Mouse (Mus musculus) retina, adult 2 months (tissue): ENCODE measurements at regions not wholly inside any gene's neighbourhood (a gene's known extent, or its start where the extent isn't known, plus 50 kb on each side); places are given as distances from the start of the nearest gene placed in this dataset.

Source experiments
- DNase-seq: peaks from one replicate; pipeline ENCODE4 v3.0.0-alpha.2; 2012; ENCODE audit warnings: low read depth, low spot score

GRCm38 (mm10) chr19:54460426-54461170 is 416.6 kb downstream of the Adra2a start:
- DNase-seq: no peak

GRCm38 (mm10) chr19:54462480-54462879 is 418.5 kb downstream of the Adra2a start:
- no peak for DNase-seq

GRCm38 (mm10) chr19:54470034-54470433 is 426.1 kb downstream of the Adra2a start:
- no peak for DNase-seq

DNA sequence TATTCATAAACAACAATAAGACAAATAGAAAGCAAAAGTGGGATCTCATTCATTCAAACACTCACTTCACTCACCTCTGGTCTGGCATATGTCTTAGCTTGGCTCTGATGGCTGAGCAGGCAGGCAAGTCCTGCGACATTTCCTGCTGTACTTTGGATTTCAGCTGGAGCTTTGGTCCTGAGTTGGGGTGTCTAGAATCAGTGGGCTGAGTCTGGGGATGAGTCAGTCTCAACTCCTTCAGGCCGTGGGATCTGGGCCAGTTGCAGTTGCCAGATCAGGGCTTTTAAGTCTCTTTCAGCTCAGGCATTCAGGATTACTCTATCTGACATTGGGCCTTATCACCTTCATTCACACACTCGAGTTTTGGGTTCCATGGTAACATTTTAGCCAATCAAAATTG is 454.1 kb downstream of the Adra2a start:
- DNase-seq: no peak

DNA sequence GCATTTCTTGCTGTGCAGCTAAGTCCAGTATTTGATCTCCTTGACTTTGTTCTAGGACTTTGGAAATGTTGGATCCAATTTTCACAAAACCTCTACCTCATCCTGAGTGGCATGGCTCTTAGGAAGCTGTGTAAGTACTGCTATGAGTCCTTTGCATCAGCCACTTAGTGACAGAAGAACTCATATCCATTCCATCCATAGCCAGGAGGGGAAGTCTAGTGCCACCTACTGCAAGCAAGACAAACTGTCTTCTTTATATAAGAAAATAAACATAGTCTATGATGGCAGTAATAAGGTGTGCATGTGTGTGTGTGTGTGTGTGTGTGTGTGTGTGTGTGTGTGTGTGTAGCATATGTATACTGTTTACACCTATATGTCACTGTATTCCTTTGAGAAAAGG is 489.9 kb downstream of the Adra2a start:
- DNase-seq: no peak

DNA sequence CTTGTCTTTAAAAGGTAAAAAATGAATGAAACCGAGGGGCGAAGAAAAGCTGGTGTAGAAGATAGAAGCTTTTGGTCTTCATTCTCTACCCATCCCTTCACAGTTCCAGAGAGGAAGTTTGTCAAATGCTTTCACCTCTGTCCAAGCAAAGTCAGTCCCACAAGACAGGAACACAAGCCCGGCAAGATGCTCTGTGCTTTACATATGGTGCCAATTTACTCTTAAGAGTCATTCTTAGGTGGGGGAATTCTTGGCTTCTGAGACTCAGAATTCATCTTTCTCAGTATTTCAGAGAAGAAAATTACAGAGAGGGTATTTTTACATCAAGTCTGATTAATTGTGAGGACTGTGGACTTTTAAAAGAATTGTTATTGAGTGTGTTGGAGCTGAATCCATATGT is 511.4 kb downstream of the Adra2a start:
- DNase-seq: no peak

GRCm38 (mm10) chr19:54557984-54558383 is 514.0 kb downstream of the Adra2a start:
- DNase-seq: no peak

DNA sequence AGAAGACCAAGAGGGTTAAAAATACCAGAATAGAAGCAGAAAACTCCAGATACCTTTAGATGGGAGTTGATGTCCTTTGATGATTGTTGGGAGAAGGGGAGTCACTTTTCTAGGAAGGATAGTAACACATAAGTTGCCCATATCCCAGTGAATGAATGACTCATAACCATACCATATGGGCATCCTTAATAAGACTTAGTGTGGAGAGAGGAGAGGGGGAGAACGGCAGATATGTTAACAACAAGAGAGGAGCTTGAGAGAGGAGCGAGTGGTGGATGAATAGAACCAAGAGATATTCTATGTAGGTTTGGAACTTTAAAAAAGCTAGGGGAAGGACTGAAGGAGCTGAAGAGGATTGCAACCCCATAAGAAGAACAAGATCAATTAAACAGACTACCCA is 539.6 kb downstream of the Adra2a start:
- DNase-seq: no peak

GRCm38 (mm10) chr19:54584687-54585237 is 540.8 kb downstream of the Adra2a start:
- no peak for DNase-seq

GRCm38 (mm10) chr19:54585326-54585725 is 541.4 kb downstream of the Adra2a start:
- no peak for DNase-seq

GRCm38 (mm10) chr19:54603345-54603744 is 523.7 kb downstream of the Gpam start:
- no peak for DNase-seq

- no peak for DNase-seq
These were observed 521.7 kb downstream of the Gpam start for GRCm38 (mm10) chr19:54605346-54605745.

DNA sequence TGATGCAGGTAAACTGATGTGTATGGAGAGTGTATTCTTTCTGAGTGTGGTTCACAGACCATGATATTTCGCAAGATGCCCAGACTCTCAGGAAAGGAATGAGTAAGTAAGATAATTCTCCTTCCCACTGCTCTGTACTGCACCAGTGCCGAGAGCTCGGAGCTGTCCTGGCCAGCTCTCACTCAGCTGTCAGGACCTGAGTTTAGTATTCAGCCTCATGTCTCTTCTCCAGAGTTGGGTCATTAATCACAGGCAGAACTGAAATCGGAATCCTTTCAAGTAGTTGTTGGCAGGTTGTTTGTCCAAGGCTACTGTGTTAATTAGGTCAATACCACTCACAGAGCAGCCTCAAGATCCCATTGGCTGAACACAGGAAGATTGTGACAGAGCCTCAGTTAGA is 510.1 kb downstream of the Gpam start:
- DNase-seq: no peak
